ENCODE assay signal across 20 mouse cellular contexts in the genomic region with DNA sequence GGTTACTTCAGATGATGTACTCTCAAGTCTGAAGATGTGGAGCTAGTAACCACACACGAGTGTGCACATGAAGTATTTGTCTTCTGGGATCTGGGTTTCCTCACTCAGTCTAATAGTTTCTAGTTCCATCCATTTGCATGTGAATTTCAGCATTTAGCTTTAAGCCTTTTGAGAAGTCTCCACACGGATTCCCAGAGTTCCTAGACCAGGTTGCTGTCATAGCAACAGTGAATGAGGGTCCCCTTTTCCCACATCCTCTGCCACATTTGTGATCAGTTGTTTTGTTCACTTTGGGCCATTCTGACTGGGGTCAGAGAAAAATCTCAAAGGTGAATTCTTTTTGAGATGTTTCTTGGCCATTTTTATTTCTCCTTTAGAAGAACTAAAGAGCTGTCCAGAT.
DNase-seq lines count a peak whose midpoint lies in the region; ATAC-seq lines count a peak whose summit lies in the region.
"Had no signal": no experiment of that assay in that cellular context is flagged by ENCODE, and none has a peak within 500 bp of the region (broad histone marks: within the 10 kb centered on the region; RNA-seq: fewer than 3 reads in every experiment).

No protein-coding gene starts in this region.

- H3K4me1 ChIP-seq in hindbrain, embryonic 11.5 days (replicated peaks; ENCODE audit: control insufficient read depth, insufficient read depth, low read length): no peaks in the 10 kb centered on the region; the same call in 1 of the 2 replicates
- H3K4me1 ChIP-seq in hindbrain, embryonic 14.5 days (replicated peaks; ENCODE audit: control insufficient read depth, insufficient read depth, low read length): no peaks in the 10 kb centered on the region; the same call in 1 of the 2 replicates
- peaks cover 27% of the 10 kb centered on the region for H3K4me1 ChIP-seq in midbrain, embryonic 13.5 days (replicated peaks)
- H3K4me1 ChIP-seq: embryonic facial prominence, embryonic 15.5 days; megakaryocyte, embryonic 14.5 days had no signal

- H3K4me3 ChIP-seq in hindbrain, embryonic 11.5 days (ENCODE audit: low read depth, low read length): no peak overlapping the region
- no peak overlapping the region for H3K4me3 ChIP-seq in hindbrain, embryonic 14.5 days (replicated peaks; ENCODE audit: low read length)
- no peak overlapping the region for H3K4me3 ChIP-seq in midbrain, embryonic 13.5 days (replicated peaks)
- H3K4me3 ChIP-seq: embryonic facial prominence, embryonic 15.5 days; heart, embryonic 12.5 days; megakaryocyte, embryonic 14.5 days had no signal

- H3K27me3 ChIP-seq in hindbrain, embryonic 11.5 days (ENCODE audit: control insufficient read depth, insufficient read depth, low read length): no peaks in the 10 kb centered on the region
- no peaks in the 10 kb centered on the region for H3K27me3 ChIP-seq in hindbrain, embryonic 14.5 days (ENCODE audit: control insufficient read depth, insufficient read depth, low read length)
- no peaks in the 10 kb centered on the region for H3K27me3 ChIP-seq in midbrain, embryonic 13.5 days
- H3K27me3 ChIP-seq: embryonic facial prominence, embryonic 15.5 days; heart, embryonic 12.5 days had no signal

- WGBS in hindbrain, embryonic 11.5 days: 30% methylated on average over 2 of the region's 2 CpGs
- 9% methylated on average over 2 of the region's 2 CpGs for WGBS in hindbrain, embryonic 14.5 days
- 9% methylated on average over 2 of the region's 2 CpGs for WGBS in midbrain, embryonic 13.5 days

- ATAC-seq in hindbrain, embryonic 11.5 days (ENCODE audit: low FRiP score): peak; percentile 60; the same call in 1 of the 2 replicates
- no peak for ATAC-seq in hindbrain, embryonic 14.5 days (ENCODE audit: low FRiP score)
- ATAC-seq in midbrain, embryonic 13.5 days: 0 out of 2 replicates have a peak, but pooled peaks have one; percentile 24
- ATAC-seq: lung, postnatal 0 days had no signal

- peak; percentile 42 for DNase-seq in hindbrain, embryonic 11.5 days (ENCODE audit: low spot score)
- DNase-seq in hindbrain, embryonic 14.5 days (ENCODE audit: low spot score): no peak
- peak; percentile 63 for DNase-seq in embryo, embryonic 10 days (ENCODE audit: low spot score)
- DNase-seq in embryo, embryonic 9.5 days (ENCODE audit: extremely low spot score): peak; percentile 14
- no peak for DNase-seq in frontal cortex, postnatal 25 days (ENCODE audit: low spot score in 2 of 2)
- no peak for DNase-seq in ovary, adult 18-20 months (ENCODE audit: low spot score)
- DNase-seq: adrenal gland, adult 8-10 months; cerebellum, adult 9-11 months; heart, postnatal 14 days; kidney, adult 8-10 months; kidney, postnatal 14 days; left cerebral cortex, postnatal 4 days; liver; retina, postnatal 1 day had no signal

- no peak overlapping the region for H3K4me2 ChIP-seq in hindbrain, embryonic 11.5 days (replicated peaks; ENCODE audit: low read depth, low read length)
- no peak overlapping the region for H3K4me2 ChIP-seq in hindbrain, embryonic 14.5 days (replicated peaks)
- H3K4me2 ChIP-seq in midbrain, embryonic 13.5 days (replicated peaks): no peak overlapping the region
- H3K4me2 ChIP-seq: embryonic facial prominence, embryonic 15.5 days; heart, embryonic 12.5 days had no signal

- H3K27ac ChIP-seq in hindbrain, embryonic 11.5 days (ENCODE audit: low read depth, low read length): no peak overlapping the region
- no peak overlapping the region for H3K27ac ChIP-seq in hindbrain, embryonic 14.5 days
- no peak overlapping the region for H3K27ac ChIP-seq in midbrain, embryonic 13.5 days
- H3K27ac ChIP-seq: embryonic facial prominence, embryonic 15.5 days; stomach, postnatal 0 days had no signal

- H3K36me3 ChIP-seq in hindbrain, embryonic 11.5 days (ENCODE audit: control insufficient read depth, insufficient read depth, low read length): no peaks in the 10 kb centered on the region
- no peaks in the 10 kb centered on the region for H3K36me3 ChIP-seq in hindbrain, embryonic 14.5 days (replicated peaks; ENCODE audit: control insufficient read depth, insufficient read depth)
- no peaks in the 10 kb centered on the region for H3K36me3 ChIP-seq in midbrain, embryonic 13.5 days
- H3K36me3 ChIP-seq: embryonic facial prominence, embryonic 15.5 days; heart, embryonic 12.5 days had no signal

- no peaks in the 10 kb centered on the region for H3K9me3 ChIP-seq in hindbrain, embryonic 11.5 days (ENCODE audit: control insufficient read depth, low read length)
- H3K9me3 ChIP-seq in hindbrain, embryonic 14.5 days (ENCODE audit: control insufficient read depth, low read length): no peaks in the 10 kb centered on the region
- no peaks in the 10 kb centered on the region for H3K9me3 ChIP-seq in midbrain, embryonic 13.5 days
- H3K9me3 ChIP-seq: embryonic facial prominence, embryonic 15.5 days; heart, embryonic 12.5 days had no signal

- no peak overlapping the region for H3K9ac ChIP-seq in hindbrain, embryonic 11.5 days (ENCODE audit: low read depth, low read length)
- H3K9ac ChIP-seq in hindbrain, embryonic 14.5 days: no peak overlapping the region
- no peak overlapping the region for H3K9ac ChIP-seq in midbrain, embryonic 13.5 days (replicated peaks)
- H3K9ac ChIP-seq: embryonic facial prominence, embryonic 15.5 days; heart, embryonic 12.5 days had no signal

Comparison
In these comparisons a context has a peak if more than half of its experiments do, and no peak if none do; other contexts are left out.
1. DNase-seq: peak in hindbrain, embryonic 11.5 days (single experiment), embryo, embryonic 10 days (single experiment) and embryo, embryonic 9.5 days (single experiment); none in hindbrain, embryonic 14.5 days (single experiment), frontal cortex, postnatal 25 days (0 of 2) and ovary, adult 18-20 months (single experiment).